Mouse (Mus musculus) layer of hippocampus, postnatal 14 days (tissue): Measurements from ENCODE around the gene Trappc3. TPM values are rescaled to one million over a fixed set of nuclear protein-coding genes. Genes with fewer than 3 reads are reported as not detected.

Experiments used
- DNase-seq, 2 experiments: peaks; one replicate each; pipeline ENCODE4 v3.0.0; 2021 to 2022; ENCODE audit warnings: low spot score in 2 of 2, mixed read lengths in 1 of 2
- total RNA-seq, 2 experiments: library from RNA; stranded (reverse); gene quantifications; 2 replicates each; pipeline ENCODE4 v1.2.3; 2021

The Trappc3 gene
- total RNA-seq, 2 experiments from 2014 or later, result 83.9 to 88.2 TPM

DNA sequence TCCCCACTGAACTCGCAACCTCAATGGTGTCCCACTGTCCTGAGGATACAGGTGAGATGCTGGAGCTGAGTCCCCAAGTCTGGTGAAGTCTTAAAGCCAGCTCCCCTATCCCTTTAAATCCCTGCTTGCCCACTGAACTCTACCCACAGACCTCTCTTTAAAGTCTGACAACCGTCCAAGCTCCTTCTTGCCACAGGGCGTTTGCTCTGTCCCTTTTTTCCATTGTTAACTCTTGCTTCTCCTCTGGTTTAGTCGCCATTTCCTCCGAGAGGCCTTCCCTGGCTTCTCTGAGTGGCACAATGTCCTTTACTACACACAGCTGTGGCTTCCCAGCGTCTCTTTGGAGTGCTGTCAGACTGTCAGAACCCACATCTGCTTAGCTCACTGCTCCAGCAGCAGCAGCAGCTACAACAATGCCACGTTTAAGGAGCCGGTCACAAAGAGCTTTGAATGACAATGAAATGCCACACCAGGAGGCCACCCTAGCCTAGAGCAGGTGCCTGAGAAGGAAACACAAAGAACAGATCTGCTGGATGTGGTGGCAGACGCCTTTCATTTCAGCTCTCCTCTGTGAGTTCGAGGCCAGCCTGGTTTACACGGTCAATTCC is 13.8 kb upstream of the Trappc3 start:
- no peak for DNase-seq

DNA sequence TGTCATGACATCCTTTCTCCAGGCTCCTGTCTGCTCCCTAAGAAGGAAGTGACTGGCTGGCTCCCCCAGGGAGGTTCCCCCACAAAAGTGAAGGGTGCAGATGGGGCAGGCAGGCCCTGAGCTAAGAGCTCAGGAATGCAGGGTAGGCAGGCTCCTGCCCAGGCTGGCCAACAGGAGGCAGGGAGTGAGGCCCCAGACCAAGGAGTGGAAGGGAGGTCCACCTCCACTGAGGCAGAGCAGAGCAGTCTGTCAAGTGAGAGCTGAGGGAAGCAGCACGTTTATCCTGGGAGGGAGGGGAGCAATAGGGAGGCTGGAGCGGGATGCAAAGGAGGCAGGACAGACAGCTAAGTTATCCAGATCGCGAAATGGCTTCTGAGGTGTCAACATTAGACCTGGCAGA is 11.5 kb upstream of the Trappc3 start:
- DNase-seq, result no peak

DNA sequence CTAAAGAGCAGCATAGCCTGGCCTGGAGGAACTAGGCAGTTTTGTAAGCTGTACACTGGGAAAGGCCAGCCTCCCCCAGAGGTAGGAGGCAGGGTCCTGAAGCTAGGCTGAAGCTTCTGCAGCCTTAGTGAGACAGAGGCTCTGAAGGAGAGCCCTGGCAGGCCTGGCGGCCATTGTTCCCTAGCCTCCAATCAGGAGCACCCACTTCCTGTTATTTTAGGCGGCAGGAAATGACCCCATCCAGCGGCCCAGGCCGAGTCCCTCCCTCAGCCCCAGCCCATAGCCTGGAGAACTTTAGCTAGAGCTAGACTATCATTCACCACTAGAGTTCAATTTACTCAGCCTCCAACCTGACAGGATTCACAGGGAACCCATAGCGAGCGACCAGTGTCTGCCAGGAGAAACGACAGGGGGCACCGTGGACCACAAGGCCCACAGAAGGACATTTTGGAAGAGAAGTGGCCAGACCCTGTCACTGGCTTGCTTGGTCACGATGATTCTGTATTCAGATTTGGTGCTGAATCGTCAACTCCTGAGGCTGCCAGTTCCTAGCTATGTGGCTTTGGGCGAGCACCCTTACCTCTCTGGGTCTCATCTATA is 10.4 kb upstream of the Trappc3 start:
- no peak for DNase-seq

- DNase-seq, result no peak
Measured at GRCm38 (mm10) chr4:126252411-126253237, 9.5 kb upstream of the Trappc3 start.

DNA sequence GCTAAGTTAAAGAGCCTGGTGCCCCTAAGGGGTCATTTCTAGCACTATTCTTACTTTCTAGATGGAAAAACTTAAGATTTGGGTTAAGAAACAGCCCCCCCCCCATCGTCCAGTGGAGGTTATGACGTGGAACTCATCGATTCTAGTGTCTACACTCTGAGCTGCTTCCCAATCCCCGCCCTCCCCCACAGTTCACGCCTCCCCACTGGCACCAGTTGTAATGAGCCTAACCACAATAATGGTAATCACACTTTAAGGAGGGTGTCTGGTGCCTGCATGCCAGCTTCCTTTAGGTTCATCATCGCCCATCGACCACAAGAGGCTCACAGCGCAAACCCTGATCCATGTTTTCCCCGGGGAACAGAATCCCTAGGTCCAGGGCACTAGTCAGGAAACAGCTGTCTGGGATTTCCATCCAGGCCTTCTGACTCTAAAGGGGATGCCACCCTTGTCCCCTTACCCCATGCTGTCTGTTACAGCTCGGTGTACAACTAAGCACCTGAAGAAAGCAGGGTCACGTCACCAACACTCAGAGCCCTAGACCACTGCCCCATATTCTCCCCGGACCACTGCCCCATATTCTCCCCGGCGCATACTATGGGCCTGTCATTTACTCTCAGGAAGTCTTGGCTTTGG is 8.4 kb upstream of the Trappc3 start:
- DNase-seq, result no peak

DNA sequence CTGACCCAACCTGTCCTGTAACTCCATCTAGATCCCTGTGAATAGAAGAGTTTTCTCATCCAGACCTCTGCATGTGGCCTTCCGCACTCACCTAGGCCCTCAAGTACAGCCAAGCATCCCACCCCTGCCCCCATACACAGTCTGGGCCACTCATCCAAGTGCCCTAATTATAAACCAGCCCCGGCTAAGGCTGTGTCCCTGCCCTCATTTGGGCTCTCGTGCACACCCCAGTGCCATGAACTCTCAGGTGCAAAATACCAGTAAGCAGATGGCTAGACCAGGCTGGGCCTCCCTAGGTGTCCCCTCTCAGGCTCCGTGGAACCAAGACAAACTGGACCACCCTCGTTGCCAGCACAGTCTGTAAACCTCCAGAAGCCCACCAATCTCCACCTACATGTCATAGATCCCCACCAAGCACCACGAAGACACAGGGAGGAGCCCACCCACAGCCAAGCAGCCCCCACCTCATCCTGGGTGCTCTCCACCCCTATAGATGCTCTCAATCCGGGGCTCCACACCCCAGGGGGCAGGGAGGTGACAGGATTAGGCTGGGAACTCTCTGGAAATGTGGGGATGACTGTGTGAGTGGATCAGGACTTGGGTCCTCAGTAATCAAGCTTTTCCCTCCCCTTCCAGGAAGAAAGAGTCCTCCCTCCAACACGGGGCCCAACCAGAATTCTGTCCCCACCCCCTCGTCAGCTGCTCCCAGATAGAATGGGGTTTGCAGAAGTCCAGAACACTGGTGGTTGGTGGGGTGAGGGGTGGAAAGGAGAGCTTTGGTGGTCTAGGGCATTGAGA is 7.6 kb upstream of the Trappc3 start:
- DNase-seq, result peak; percentile 61 to 81

GRCm38 (mm10) chr4:126255113-126256001 is 6.8 kb upstream of the Trappc3 start:
- DNase-seq, result peak; percentile 43 to 52

GRCm38 (mm10) chr4:126256131-126256791 is 5.9 kb upstream of the Trappc3 start, which contains the start of gene Map7d1:
Gene Map7d1, minus strand, starts transcription at chr4:126256343.
- DNase-seq, result peak; percentile 87 to 93

DNA sequence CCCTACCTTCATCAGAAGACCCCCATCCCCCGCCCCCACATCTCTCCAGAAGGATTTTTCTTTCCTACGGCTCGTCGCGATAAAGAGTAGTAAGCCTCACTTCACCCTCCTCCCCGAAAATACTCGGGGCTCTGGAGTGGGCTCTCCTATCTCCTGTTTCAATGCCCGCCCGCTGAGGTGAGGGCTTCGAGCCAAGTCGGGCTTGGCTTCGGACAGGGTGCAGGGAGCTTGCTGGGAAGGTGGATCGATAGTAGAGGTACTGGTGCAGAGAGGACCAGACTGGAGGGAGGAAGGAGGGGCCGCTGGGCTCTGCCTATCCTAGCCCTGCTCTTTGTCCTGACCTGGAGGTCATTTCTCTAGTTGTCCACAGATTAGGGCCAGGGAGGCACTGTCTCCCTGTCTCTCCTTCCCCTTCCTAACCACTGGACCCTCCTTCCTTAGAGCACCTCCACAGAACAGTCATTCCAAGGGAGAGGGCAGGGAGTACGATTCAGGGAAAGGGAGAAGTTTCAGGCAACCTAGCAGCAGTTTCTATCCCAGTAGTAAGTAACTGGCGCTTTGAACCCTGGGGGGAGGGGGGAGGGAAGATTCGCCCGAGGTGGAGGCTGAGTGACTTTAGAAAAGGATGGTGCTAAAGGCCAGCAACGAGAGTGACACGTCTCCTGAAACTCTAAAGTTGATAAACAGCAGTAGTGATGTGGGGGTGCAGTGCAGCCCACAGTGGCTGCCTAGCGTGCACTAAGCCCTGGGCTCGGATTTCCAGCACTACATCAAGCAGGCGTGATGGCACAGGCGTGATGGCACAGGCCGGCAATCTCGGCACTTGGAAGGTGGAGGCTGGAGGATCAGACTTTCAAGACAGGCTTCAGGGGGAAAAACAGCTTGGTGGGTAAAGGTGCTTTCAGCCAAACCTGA is 4.9 kb upstream of the Trappc3 start:
- DNase-seq, result no peak

DNA sequence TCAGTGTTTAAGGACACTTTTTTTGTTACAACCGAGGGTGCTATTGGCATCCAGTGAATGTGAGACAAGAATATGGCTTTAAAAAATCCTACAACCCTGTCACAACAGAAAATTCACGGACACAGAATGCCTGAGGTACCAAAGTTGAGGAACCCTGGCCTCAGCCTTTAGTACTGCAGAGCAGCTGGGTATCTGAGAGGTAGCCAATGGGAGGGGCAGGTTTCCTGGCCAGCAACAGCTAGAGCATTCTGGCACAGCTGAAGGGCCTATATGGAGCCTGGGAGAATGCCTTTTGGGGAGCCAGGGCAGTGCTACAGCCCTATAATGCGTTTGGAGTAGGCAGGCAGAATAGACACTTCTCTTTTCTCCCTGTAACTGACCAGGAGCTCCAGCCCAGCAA is 3.1 kb upstream of the Trappc3 start:
- DNase-seq, result no peak

DNA sequence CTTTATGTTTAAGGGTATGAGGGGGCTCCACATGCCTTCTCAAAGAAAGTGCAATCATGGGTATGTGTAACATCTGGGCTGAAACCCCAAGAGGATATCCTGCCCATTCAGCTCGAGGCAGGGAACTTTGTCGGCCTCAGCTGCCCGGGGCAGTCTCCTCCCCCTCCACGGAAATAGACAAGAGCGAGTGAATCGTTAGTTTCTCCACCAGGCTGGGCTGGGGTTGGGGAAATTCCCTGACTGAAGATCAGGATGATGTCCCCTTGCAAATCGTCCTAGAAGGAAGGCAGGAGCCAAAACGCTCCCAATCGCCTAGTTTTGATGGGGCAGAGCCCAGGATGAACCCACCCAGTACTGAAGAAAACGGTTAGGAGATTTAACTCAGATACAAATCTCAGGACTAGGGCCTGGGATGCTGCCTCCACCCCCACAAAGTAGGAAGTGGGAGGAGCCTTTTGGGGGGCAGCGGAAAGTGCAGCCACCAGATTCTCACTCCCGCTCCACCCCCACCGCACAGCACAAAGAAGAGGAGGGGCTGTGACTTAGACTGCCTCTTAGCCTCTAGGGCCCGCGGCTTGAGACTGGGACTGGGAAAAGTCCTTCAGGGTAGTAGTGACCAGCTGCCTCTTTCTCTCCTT is 2.5 kb upstream of the Trappc3 start:
- DNase-seq, result no peak

DNA sequence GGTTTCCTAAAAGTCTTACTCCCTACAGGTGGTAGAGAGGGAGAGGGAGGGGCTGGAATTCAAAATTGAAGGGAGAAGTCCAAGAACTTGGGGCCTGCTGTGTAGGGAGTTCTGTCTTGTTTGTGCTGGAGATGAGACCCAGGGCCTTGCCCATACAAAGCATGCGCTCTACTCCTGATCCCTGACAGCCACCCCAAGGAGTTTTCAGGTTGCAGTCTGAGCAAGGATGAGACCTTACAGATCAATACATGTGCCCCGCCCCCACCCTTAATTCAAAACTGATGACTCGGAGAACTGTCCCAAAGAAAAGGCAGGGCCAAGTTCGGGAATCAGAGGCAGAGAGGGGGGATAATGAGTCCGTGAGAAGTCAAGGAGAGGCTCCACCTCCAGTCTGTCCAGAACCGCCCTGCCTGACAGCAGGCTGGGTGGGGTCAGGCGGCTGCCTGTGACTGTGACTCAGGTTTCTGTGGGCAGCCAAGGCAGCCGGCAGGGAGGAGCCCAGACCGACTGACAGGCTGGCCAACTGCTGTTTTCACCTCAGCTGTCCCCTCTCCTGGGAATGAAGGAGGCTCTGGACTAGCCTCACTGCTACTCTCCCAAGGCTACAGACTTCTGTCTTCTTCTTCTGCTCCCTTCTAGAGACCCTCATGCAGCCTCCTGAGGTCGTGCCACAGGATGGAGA is 1.5 kb upstream of the Trappc3 start:
- DNase-seq, result no peak

DNA sequence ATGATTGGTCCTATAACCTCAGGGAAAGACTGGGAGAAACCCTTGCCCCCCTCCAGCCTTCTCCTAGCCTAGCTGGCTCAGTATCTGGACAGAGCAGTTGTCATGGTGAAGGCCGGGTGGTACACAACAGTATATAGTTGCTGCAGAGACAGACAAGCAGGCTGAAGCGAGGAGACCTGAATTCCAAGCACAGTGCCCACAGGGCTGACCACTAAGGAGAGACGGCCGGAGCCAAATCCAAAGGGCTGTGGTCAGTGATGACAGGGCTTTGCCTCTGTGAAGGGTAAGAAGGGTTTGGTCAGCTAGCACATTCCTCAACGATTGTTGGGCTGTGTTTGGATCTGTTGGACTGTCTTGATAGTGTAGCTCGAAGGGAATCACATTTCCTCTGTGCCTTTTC is 859 bp upstream of the Trappc3 start:
- DNase-seq, result no peak

- no peak for DNase-seq
Measured at GRCm38 (mm10) chr4:126261675-126262074, 450 bp upstream of the Trappc3 start.

- no peak for DNase-seq
Measured at GRCm38 (mm10) chr4:126269292-126269691, 7.2 kb downstream of the Trappc3 start.

GRCm38 (mm10) chr4:126273753-126274152 is 11.6 kb downstream of the Trappc3 start:
- DNase-seq, result no peak

DNA sequence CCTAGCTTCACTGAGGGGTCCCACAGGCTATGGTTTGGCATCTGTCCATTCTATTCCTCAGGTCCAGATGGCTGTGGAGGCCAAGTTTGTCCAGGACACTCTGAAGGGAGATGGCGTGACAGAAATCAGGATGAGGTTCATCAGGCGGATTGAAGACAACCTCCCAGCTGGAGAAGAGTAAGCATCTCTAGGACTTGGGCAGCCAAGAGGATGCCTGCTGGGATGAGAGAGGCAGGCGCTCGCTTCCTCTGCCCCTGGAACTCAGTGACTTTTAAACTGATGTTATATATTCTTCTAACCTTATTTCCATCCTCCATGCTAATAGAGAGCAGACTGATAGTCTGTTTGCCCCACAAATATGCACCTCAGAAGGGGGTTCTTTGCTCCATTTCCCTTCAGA is 13.0 kb downstream of the Trappc3 start:
- no peak for DNase-seq
